Mouse (Mus musculus) layer of hippocampus, adult 9-10 months (tissue): ENCODE results near the gene Syf2.
A peak's percentile ranks its signal among the peaks of the same experiment; 100 is the strongest.
"Not testable (repeated sequence)": the region's sequence is repeated elsewhere in the genome, so short reads cannot be mapped to it uniquely, and the experiment has no call there.

ENCODE experiments used
- DNase-seq: peaks from one replicate; pipeline ENCODE4 v3.0.0; 2022; ENCODE audit warnings: low spot score

Syf2 gene

DNA sequence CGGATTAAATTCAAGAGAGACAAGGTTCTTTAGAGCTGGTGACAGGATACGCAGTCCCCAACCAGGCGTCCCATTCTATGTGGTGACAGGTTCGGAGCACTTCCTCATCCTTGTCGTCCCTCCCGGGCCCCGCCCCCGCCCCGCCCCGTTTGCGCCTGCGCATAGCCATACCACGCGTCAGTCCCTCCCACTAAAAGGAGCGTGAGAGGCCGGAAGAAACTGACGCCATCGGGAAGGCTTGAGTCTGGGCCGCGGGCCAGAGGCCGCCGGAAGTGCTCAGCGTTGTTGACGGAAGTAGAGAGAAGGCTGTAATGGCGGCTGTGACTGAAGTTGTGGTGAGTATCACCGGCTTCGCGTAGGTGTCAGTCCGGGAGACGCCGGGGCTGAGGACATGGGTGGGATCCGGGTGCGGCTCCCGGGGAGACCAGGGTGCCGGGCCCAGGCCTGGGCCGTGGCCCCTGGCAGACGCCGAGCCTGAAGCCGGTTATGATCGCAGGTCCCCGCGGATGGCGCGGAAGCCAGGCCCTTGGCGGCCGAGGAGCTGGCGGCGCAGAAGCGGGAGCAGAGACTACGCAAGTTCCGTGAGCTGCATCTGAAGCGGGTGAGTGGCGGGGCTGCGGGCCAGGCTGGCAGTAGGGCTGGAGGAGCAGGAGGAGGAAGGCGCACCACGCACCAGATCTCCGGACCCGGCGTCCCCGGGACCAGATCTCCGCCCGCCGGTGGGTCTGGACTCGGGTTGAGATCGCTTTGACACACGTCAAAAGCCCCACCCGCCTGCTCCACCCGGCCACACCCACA, at the start of gene Syf2:
Gene Syf2, plus strand, starts transcription at position 215 of the 798 bp plus-strand sequence.
- peak; percentile 85 for DNase-seq

GRCm38 (mm10) chr4:134883266-134883665, 47.4 kb upstream of the Syf2 start:
- DNase-seq: no peak

DNA sequence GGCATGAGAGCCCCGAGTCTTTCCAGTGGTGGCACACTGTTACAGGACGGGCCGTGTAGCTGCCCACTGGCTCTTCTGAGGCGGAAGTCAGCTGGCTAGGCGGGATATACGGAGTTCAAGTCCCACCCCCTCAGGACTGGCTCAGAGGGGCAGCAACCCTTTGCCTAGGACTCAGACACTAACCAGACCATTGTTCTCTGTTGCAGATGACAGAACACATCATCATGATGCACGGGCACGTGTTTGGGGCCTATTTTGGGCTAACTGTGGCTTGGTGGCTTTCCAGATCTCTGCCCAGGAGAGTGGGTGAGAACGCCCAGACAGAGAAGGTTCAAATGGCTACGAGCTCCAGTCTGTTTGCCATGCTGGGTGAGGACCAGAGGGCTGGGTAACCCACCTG, 46.9 kb upstream of the Syf2 start:
- no peak for DNase-seq

DNA sequence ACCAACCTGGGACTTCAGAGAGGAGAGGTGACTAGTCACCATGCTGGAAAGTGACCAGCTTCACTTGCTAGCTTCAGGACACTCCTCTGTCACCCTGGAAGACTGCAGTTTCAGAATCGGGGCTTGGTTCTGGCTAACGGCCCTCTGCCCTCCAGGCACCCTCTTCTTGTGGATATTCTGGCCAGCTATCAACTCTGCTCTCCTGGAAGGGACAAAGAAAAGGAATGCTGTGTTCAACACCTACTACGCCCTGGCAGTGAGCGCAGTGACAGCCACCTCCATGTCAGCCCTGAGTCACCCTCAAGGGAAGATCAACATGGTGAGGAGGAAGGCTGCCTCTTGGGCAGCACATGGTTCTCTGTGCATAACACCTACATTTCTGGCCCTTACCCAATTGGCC, 46.3 kb upstream of the Syf2 start:
- no peak for DNase-seq

DNA sequence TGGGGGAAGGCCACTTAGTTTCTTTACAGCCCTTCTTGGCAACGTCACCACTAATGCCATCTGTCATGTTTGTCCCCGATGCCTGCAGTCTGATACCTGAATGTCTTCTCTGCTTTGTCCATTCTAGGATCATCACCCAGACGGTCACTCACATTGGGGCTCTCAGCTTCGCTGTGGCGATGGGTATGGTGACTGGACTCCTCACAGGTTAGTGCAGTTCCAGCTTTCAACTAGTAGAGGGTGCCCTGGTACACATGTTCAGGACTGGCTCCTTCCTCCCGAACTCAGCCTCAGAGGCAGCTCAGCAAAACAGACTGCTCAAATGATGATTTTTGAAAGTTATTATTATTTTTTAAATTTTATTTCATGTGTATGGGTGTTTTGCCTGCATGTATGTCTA, 38.6 kb upstream of the Syf2 start:
- DNase-seq: peak; percentile 37

- no peak for DNase-seq
These were observed 33.4 kb upstream of the Syf2 start for GRCm38 (mm10) chr4:134897256-134897655.

GRCm38 (mm10) chr4:134901126-134901525, 29.6 kb upstream of the Syf2 start:
- DNase-seq: no peak

- no peak for DNase-seq
These were observed 27.7 kb upstream of the Syf2 start for GRCm38 (mm10) chr4:134903046-134903445.

- not testable (repeated sequence) for DNase-seq
These were observed 19.3 kb upstream of the Syf2 start for GRCm38 (mm10) chr4:134911406-134911805.

DNA sequence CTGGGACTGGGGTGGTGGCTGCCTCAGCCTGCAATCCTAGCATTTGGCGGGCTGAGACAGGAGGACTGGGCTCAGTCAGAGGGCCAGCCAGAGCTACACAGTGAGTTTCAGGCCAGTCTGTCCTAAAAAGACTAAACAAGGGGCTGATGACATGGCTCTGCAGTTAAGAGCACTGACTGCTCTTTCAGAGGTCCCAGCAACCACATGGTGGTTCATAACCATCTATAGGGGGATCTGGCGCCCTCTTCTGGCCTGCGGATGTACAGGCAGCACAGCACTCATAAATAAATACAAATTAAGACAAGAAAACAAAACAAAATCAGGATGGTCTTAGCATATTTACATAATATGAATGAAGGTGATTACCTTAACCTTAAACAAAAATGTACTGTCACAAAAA, 17.3 kb upstream of the Syf2 start:
- peak; percentile 42 for DNase-seq

GRCm38 (mm10) chr4:134914122-134914863, 16.4 kb upstream of the Syf2 start:
- no peak for DNase-seq

DNA sequence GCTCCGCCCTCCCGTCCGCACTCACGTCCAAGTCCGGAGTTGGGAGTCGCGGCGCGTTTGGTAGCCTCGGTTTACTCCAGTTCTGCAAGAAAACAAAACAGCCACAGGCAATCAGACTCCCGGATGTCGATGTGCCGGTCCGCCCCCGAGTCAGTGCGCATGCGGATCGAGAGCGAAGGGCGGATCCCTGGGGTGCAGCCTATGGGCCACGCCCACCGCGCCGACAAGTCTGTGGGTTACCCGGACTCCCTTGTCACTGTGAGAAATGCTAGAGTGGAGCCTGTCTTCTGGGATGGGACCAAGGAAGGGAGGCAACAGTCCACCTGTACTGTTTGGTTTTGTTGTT, 15.9 kb upstream of the Syf2 start, which contains the start of gene Tmem50a:
Gene Tmem50a, minus strand, starts transcription at position 161 of the 346 bp plus-strand sequence.
- peak; percentile 76 for DNase-seq

DNA sequence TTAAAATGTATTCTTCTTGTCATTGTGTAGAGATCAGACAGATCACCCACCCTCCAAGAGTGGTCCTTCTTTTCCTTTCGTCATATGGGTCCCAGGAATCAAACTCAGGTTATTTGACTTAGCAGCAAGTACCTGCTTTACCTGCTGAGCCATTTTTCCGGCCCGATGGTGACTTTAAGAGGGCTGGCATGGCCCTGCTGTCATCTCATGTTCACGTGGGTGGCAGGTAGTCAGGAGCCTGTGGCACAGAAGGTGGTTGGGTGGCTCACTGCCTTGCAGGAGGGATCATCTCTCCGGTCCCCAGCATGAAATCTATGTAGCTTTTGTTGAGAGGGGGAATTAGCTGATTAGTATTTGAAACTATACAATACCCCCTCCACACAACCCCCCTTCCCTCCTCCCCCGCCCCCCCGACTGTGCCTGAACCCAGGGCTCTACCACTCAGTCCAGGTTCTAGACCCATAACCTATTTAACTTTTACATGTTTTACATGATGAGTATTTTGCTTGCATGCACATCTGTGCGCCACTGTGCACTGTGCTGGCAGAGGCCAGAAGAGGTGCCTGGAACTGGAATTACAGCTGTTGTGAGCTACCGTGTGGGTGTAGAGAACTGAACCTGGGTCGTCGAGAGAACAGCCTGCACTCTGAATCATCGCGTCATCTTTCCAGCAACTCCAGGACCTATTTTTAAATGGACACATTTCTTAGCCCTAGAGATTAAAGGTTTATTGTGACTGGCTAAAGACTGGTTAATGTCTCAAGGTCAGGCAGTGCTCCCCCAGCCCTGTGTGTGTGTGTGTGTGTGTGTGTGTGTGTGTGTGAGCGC, 15.3 kb upstream of the Syf2 start:
- DNase-seq: no peak

DNA sequence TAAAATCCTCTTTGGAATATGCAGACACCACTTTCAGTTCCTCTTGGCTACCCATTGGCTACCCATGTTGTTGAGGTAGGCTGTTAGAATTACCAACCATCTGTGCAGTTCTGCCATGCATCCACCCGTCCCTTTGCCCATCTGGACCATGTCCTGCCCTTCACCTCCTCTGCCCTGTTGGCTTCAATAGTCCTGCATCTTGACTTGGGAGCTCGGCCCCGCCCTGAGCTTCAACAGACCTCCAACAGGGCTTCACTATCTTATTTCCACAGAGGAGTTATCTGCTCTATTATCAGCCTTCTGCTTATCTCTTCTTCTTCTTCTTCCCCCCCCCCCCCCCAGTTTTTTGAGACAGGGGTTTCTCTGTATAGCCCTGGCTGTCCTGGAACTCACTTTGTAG, 13.5 kb upstream of the Syf2 start:
- DNase-seq: no peak

DNA sequence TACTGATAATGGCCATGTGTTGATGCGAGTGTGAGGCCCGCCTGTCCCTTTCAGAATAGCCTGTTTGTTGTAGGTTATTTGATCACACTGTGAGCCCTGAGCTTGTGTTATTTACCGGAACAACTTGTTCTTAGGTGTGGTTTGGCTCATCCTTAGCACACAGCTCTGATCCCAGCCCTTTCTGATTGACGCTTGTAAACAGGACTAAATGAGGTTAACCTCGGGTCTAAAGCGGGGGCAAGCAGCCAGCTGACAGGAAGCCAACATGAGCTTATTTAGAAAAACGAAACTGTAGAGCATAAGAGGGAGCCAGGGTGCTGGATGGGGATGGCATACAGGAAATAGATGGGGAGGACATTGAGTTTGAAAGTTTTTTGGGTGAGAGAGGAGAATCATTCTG, 12.3 kb upstream of the Syf2 start:
- no peak for DNase-seq

DNA sequence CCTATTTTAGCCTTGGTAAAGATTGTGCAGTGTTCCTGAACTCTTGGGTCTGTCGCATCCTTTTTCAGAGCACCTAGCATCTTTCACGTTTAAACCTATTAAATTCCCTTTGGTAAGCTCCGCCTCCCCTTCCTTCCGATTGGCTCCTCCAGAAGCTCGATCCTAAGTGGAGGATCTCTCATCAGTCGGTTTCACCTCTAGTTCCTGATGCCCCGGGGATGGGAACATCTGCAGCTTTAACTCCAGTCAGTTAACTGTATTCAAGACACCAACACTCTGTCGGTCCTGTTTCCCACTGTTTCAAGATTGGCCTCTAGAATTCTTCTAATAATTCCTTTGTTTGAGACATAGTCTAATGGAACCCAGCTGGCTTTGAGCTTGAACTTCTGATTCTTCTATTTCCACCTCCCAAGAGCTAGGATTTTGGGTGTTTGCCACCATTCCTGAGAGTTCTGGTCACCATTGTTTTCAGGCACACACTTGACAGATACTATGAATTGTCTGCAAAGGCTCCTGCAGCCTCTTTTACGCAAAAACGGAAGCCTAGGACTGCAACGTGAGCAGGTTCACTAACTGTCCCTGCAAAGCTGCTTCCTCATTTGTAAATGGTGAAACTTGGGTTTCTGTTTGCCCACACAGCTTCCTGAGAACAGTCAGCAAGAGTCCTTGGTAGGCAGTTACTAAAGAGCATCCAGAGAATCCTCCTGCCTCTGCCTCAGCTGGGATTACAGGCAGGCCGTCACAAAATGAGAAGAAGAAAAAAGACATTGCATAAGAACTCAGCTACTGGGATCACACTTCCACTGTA, 10.8 kb upstream of the Syf2 start:
- DNase-seq: no peak

DNA sequence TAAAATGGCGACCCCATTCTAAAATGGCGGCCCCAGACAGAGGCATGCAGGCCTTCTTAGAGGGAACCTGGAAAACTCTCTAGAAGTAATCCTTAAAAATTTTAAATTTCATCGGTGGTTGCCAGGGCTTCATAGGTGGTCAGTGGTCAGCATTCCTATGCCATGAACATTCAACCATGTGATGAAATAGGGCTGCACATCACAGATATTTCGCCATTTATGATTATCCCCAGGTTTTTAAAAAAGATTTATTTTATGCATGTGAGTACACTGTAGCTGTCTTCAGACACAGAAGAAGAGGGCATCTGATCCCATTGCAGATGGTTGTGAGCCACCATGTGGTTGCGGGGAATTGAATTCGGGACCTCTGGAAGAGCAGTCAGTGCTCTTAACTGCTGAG, 10.1 kb upstream of the Syf2 start:
- DNase-seq: no peak

- DNase-seq: no peak
These were observed 9.0 kb upstream of the Syf2 start for GRCm38 (mm10) chr4:134921703-134922102.

- no peak for DNase-seq
These were observed 8.4 kb upstream of the Syf2 start for GRCm38 (mm10) chr4:134922111-134922924.

GRCm38 (mm10) chr4:134922925-134923244, 7.8 kb upstream of the Syf2 start:
- DNase-seq: no peak
